Mouse (Mus musculus) hindbrain, embryonic 10.5 days (tissue): Measurements from ENCODE around the gene Asgr1. TPM values are rescaled to one million over a fixed set of nuclear protein-coding genes. Genes with fewer than 3 reads are reported as not detected.
"Not testable (repeated sequence)": the region's sequence is repeated elsewhere in the genome, so short reads cannot be mapped to it uniquely, and the experiment has no call there.

ENCODE experiments used
- DNase-seq: peaks from one replicate; pipeline ENCODE4 v3.0.0-alpha.2; 2017; ENCODE audit warnings: low spot score
- H3K27ac ChIP-seq: fragments of 300-500 bp; sonication (generic); 2 replicates; pipeline ENCODE4 v1.5.1; 2016; ENCODE audit warnings: mild to moderate bottlenecking, moderate library complexity
- H3K27me3 ChIP-seq: fragments of 300-500 bp; sonication (generic); 2 replicates; pipeline ENCODE4 v1.6.1; 2016; ENCODE audit warnings: mild to moderate bottlenecking; ENCODE audit not compliant: poor library complexity, insufficient read depth, severe bottlenecking
- H3K36me3 ChIP-seq: fragments of 300-500 bp; sonication (generic); 2 replicates; pipeline ENCODE4 v1.6.1; 2016; ENCODE audit warnings: mild to moderate bottlenecking, moderate library complexity
- H3K4me1 ChIP-seq: fragments of 300-500 bp; sonication (generic); replicated peaks from 2 replicates; pipeline ENCODE4 v1.6.1; 2016; ENCODE audit warnings: mild to moderate bottlenecking
- H3K4me3 ChIP-seq: fragments of 300-500 bp; sonication (generic); 2 replicates; pipeline ENCODE4 v1.5.1; 2016; ENCODE audit warnings: mild to moderate bottlenecking, moderate library complexity
- H3K9me3 ChIP-seq: fragments of 300-500 bp; sonication (generic); 2 replicates; pipeline ENCODE4 v1.6.1; 2016; ENCODE audit warnings: mild to moderate bottlenecking, moderate library complexity
- WGBS: fragments of 180-500 bp; shearing (Covaris S2); methylation state at CpG from one replicate; pipeline ENCODE4 v1.1.7; 2016; 5-methylcytosine and 5-hydroxymethylcytosine counted together
- polyA plus RNA-seq: library from polyadenylated mRNA; unstranded; fragments of >200 nt; fragmentation: Nextera tagmentation; extraction: Ambion mirVana; gene quantifications from 2 replicates; pipeline ENCODE4 v1.2.1, GENCODE M21; 2016

Asgr1 gene
- polyA plus RNA-seq, 1 experiment from 2014 or later: 0.68 TPM

DNA sequence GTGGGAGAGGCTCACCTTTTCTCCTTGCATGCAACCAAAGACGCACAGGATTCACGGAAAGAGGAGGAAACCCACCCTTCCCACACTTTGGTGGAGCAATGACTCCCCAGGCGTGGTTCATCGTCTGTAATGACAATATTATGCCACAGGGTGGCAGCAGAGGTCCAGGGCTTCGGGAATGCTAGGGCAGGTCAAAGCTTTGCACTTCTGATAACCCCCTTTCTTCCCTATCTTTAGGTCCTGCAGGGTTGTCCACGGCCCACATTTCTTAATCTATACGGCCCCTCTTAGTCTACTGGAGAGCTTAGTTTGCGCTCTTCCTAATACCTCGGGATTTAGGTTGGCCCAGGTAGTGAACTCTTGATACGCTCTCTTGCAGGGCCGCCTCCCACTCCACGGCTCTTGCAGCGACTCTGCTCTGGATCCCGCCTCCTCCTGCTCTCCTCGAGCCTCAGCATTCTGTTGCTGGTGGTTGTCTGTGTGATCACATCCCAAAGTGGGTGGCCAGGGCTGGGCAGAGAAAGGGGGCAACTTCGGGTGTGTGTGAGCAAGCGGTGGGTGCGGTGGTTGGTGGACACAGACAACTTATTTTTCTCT lies 1.8 kb downstream of the Asgr1 start:
- H3K36me3 ChIP-seq: no peaks in the 10 kb centered on the region
- WGBS: 24% methylated on average over 18 of the region's 18 CpGs
- H3K27ac ChIP-seq: peak overlapping the region; percentile 50; the same call in 1 of the 2 replicates
- peak overlapping the region; percentile 23; the same call in 1 of the 2 replicates for H3K4me3 ChIP-seq
- no peaks in the 10 kb centered on the region for H3K9me3 ChIP-seq
- peaks cover 22% of the 10 kb centered on the region for H3K4me1 ChIP-seq
- DNase-seq: peak; percentile 82
- H3K27me3 ChIP-seq: peaks cover 7% of the 10 kb centered on the region

DNA sequence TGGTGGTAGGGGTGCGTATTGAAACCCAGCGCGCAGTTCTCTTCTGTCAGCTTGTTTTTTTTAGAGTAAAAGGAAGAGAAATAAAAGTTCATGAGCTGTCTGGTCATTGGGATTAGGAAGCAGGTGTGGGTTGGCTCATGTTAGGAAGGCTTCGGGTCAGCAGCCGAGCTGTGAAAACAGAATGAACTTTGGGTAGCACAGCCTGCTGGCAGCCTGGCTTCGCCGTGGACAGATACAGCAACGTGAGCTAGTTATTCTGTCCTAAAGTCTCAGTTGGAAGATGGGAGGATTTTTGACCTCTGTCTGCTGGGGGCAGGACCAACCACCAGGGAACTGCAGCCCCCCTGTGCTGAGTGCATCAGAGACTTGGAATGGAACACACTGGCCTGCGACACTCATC lies 3.9 kb downstream of the Asgr1 start:
- peaks cover 7% of the 10 kb centered on the region for H3K27me3 ChIP-seq
- 82% methylated on average over 9 of the region's 9 CpGs for WGBS
- H3K27ac ChIP-seq: no peak overlapping the region
- H3K36me3 ChIP-seq: no peaks in the 10 kb centered on the region
- peaks cover 22% of the 10 kb centered on the region for H3K4me1 ChIP-seq
- no peaks in the 10 kb centered on the region for H3K9me3 ChIP-seq
- no peak for DNase-seq
- no peak overlapping the region for H3K4me3 ChIP-seq

DNA sequence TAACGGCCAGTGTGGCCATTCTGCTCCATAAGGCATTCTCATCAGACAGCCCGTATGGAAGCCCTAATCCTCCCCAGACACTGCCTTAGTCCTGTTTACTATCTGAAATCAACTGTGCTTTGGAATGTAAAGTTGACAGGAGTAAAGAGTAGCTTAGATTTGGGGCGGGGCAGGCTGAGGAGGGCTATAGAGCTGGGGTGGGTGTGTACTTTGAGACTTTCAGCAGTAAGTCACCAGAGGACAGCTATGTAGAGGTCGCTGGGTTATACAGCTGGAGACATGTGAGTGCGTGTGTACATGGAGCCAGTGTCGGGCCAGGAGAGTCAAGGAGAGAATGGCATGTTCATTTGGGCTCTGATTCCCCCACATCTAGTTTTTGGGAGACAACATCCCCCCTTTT lies 6.0 kb downstream of the Asgr1 start:
- H3K36me3 ChIP-seq: no peaks in the 10 kb centered on the region
- H3K27ac ChIP-seq: no peak overlapping the region
- peaks cover 22% of the 10 kb centered on the region for H3K4me1 ChIP-seq
- 73% methylated on average over 6 of the region's 6 CpGs for WGBS
- peaks cover 4% of the 10 kb centered on the region for H3K27me3 ChIP-seq
- H3K4me3 ChIP-seq: no peak overlapping the region
- peaks cover 4% of the 10 kb centered on the region; the same call in 1 of the 2 replicates for H3K9me3 ChIP-seq
- DNase-seq: no peak

DNA sequence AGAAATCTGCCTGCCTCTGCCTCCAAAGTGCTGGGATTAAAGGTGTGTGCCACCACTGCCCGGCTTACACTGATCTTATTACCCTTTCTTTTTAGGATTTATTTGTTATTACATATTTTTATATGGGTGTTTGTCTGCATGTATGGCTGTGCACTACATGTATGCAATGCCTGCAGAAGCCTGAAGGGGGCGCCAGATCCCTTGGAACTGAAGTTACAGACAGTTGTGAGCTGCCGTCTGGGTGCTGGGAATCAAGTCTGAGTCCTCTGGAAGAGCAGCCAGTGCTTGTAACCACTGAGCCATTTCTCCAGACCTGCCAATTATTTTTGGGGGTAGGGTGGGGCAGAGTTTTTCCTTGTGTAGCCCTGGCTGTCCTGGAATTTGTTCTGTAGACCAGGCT lies 9.2 kb downstream of the Asgr1 start:
- WGBS: 66% methylated on average over 3 of the region's 3 CpGs
- Histone ChIP-seq H3K27ac (no peak overlapping the region), H3K4me1 (peaks cover 6% of the 10 kb centered on the region; the same call in 1 of the 2 replicates), H3K36me3 (no peaks in the 10 kb centered on the region), H3K9me3 (peaks cover 4% of the 10 kb centered on the region; the same call in 1 of the 2 replicates), H3K4me3 (no peak overlapping the region), H3K27me3 (no peaks in the 10 kb centered on the region)
- DNase-seq: no peak

DNA sequence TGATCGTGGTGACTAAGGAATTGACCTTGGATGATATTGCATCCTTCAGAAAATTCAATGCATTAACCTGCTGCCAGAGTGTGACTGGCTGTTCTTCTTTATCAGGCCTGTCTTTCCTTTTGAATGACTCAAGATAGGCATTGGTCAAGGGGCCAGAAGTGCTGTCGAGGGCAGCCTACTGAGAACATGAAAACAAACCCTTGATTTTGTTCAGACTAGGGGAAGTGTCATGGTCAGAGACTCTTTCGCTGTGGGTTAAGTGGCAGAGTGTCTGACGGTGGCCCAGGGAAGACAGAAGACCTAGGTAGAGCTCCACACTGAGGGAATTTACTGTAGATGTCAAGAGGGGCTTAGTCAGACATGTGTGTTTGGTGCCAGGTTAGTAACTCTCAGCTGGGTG lies 12.8 kb downstream of the Asgr1 start:
- Histone ChIP-seq H3K27ac (no peak overlapping the region; the same call in 1 of the 2 replicates), H3K4me3 (no peak overlapping the region), H3K27me3 (no peaks in the 10 kb centered on the region), H3K36me3 (no peaks in the 10 kb centered on the region), H3K4me1 (peaks cover 10% of the 10 kb centered on the region; the same call in 1 of the 2 replicates), H3K9me3 (peaks cover 4% of the 10 kb centered on the region; the same call in 1 of the 2 replicates)
- no peak for DNase-seq
- 84% methylated on average over 4 of the region's 4 CpGs for WGBS

DNA sequence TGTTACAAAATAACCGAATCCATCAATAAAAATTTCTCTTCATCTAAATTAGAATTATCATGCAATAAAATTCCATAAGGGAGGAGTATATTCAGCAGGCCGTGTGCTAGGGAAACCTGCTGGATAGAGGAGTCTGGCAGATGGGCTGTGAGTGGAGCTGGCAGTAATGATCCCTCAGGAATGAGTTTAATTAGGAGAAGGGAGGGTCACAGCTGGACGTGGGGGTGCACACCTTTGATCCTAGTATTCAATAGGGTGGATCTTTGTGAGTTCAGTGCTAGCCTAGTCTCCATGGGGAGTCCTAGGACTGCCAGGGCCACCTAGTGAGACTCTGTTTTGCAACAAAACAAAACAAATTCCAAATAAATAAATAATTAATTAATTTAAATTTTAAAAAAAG lies 14.4 kb downstream of the Asgr1 start:
- 36% methylated on average over 3 of the region's 3 CpGs for WGBS
- DNase-seq: no peak

DNA sequence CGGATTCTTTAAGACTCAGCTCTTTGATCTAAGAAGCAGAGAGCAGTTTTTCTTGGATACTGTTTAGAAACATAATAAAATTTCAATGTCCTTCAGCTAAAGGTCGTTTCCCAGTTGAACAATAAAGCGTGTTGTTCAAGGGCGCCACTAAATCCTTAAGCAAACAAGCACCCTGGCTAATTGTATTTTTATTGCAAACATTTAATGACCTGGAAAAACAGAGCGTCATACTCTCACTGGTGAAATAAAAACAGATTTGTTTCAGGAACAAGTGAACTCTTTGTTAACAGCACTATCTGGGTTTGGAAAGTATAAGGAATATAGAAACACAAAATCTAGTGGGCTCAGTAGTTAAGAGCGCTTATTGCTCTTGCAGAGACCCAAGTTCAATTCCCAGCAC lies 16.2 kb downstream of the Asgr1 start:
- DNase-seq: no peak

More for the DNA sequence above, 14.4 kb downstream of the Asgr1 start:
- Histone ChIP-seq H3K9me3 (no peaks in the 10 kb centered on the region), H3K27ac (no peak overlapping the region), H3K4me1 (peaks cover 10% of the 10 kb centered on the region; the same call in 1 of the 2 replicates), H3K4me3 (no peak overlapping the region), H3K27me3 (no peaks in the 10 kb centered on the region), H3K36me3 (no peaks in the 10 kb centered on the region)

DNA sequence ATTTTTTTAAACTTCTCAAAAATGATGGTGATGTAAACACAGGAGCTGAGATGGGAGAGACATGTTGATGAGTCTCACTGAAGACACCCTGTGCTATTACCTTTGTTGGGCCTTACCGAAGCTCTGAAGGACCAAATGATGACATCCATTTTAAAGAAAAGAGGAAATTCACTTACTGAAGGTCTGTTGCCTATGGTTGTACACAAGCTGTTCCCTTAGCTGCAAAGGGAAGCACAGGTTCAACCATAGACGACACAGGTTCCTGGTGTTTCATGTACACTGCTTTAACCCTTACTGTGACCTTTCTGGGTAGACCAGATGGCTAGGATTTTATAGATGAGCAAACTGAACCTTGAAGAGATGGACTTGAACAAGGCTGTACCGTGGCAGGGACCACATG lies 16.7 kb downstream of the Asgr1 start:
- not testable (repeated sequence) for H3K27me3 ChIP-seq, H3K4me3 ChIP-seq, H3K27ac ChIP-seq, H3K36me3 ChIP-seq, H3K9me3 ChIP-seq, DNase-seq
- WGBS: 87% methylated on average over 3 of the region's 3 CpGs
- H3K4me1 ChIP-seq: peaks cover 21% of the 10 kb centered on the region; the same call in 1 of the 2 replicates

More for the DNA sequence above, 16.2 kb downstream of the Asgr1 start:
- Histone ChIP-seq H3K27ac (no peak overlapping the region), H3K4me3 (no peak overlapping the region), H3K4me1 (peaks cover 21% of the 10 kb centered on the region; the same call in 1 of the 2 replicates), H3K9me3 (no peaks in the 10 kb centered on the region), H3K36me3 (no peaks in the 10 kb centered on the region), H3K27me3 (no peaks in the 10 kb centered on the region)
- WGBS: 76% methylated on average over 6 of the region's 6 CpGs

DNA sequence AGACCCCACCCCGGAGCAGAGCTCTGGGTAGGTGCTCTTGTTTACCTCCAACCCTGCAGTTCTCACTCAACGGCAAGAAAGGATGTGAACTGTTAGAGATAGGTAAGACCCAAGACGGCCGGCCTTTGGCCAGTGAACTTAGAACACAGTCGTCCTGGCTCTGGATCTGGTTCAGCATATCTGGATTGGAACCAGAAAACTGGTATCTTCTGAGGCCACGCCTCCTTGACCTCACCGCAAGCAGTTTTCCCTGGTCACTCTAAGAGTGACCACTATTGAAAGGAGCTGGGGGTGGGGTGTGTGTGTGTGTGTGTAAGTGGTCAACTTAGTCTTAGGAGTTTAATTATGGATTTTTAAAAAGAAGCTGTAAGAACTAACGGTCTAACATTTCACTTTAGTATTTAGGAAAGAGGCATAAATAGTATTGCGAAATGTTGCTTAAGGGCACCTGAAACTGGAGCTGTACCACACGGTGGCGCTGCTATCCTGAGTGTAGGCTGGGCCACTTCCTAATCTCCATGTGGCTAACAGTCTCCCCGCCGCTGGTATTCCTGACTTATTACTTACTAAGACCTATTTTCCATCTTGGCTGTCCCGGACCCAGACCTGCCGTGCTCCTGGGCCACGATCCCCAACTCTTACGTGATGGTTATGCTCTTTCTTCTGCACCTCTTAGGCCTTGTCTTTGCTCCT lies 20.6 kb downstream of the Asgr1 start:
- Histone ChIP-seq H3K36me3 (no peaks in the 10 kb centered on the region), H3K4me1 (0 out of 2 replicates have a peak, but pooled peaks cover 11% of the 10 kb centered on the region), H3K27me3 (no peaks in the 10 kb centered on the region), H3K4me3 (peak overlapping the region; percentile 28), H3K27ac (0 out of 2 replicates have a peak overlapping the region, but pooled peaks have one; percentile 53), H3K9me3 (no peaks in the 10 kb centered on the region)
- 37% methylated on average over 17 of the region's 17 CpGs for WGBS
- DNase-seq: peak; percentile 75

DNA sequence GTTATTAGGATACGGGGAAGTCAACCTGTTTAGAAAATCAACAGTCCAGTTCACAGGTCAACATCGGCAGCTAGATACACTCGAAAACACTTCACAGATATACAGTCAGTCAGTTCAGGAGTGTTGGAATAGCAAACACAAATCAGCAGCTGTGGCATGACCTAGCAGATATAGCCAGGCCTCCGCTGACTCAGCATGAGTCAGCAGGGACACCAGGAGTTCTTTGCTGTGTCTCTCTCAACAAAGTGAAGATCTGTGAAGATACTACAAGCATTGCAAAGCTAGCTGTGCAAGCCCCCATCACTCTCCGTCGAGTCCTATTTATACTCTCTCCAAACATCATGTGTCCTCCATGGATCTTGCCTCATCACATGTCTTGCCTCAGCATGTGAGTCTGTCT lies 21.7 kb downstream of the Asgr1 start:
- Histone ChIP-seq H3K36me3 (no peaks in the 10 kb centered on the region), H3K27me3 (no peaks in the 10 kb centered on the region), H3K27ac (no peak overlapping the region), H3K4me3 (no peak overlapping the region), H3K9me3 (no peaks in the 10 kb centered on the region), H3K4me1 (0 out of 2 replicates have a peak, but pooled peaks cover 11% of the 10 kb centered on the region)
- 92% methylated on average over 6 of the region's 6 CpGs for WGBS
- DNase-seq: no peak

DNA sequence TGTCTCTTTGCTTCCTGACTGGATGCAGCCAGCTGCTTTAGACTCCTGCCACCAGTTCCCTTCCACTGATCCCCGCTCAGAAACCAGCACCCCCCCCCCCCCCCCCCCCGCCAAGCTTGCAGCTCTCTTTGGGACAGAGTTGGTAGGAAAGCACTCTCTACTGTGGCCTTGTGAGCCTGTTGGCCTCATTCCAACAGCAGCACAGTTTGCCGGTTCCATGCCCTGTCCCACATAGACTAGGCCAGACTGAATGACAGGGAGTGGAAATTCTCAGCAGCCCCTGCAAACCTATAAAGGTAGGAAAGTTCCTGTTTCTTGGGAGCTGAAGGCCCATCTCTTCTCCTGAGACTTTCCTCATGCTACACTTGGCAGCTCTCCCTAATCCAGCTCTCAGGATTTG lies 23.6 kb downstream of the Asgr1 start:
- WGBS: 77% methylated on average over 3 of the region's 3 CpGs
- Histone ChIP-seq H3K4me1 (0 out of 2 replicates have a peak, but pooled peaks cover 11% of the 10 kb centered on the region), H3K36me3 (no peaks in the 10 kb centered on the region), H3K4me3 (no peak overlapping the region), H3K27ac (no peak overlapping the region), H3K27me3 (no peaks in the 10 kb centered on the region), H3K9me3 (no peaks in the 10 kb centered on the region)
- DNase-seq: no peak

DNA sequence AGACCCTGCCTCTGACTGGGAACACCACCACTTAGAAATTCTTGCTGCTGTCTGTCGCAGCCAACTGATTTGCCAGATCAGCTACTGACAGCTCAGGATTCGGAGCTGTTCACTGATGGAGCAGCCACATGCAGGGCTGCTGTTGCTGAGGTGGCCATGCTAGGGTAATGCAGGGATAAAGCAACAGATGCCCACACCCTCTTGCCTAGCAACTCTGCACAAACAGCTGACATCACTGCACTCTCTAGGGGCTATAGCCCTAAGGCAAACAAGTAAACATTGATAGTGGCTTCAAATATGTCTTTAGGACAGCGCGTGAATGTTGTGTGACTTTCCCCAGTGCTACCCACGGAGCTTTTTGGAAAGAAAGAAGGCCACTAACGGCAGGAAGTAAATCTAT lies 25.3 kb downstream of the Asgr1 start:
- H3K4me1 ChIP-seq: 0 out of 2 replicates have a peak, but pooled peaks cover 7% of the 10 kb centered on the region
- WGBS: 70% methylated on average over 6 of the region's 6 CpGs
- no peaks in the 10 kb centered on the region for H3K27me3 ChIP-seq
- H3K36me3 ChIP-seq: no peaks in the 10 kb centered on the region
- no peak overlapping the region for H3K27ac ChIP-seq
- H3K4me3 ChIP-seq: no peak overlapping the region
- no peak for DNase-seq
- H3K9me3 ChIP-seq: no peaks in the 10 kb centered on the region

DNA sequence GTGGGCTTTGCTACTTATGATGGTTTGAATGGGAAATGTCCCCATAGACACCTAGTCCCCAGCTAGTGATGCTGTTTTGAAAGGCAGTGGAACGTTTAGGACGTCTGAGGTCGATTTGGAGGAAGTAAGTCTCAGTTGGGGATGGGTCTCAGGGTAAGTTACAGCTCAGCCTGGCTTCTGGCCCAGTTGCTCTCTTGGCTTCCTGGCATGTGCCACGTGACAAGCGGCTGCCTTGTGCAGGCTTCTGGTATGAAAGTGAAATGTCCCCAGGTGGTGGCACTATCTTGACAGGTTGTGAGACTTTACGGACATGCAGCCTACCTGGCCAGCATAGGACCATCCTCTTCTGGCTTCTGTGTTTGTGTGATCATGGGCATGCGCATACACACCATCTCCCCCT lies 26.0 kb downstream of the Asgr1 start:
- H3K9me3 ChIP-seq: no peaks in the 10 kb centered on the region
- no peak overlapping the region for H3K4me3 ChIP-seq
- no peak overlapping the region for H3K27ac ChIP-seq
- H3K4me1 ChIP-seq: 0 out of 2 replicates have a peak, but pooled peaks cover 3% of the 10 kb centered on the region
- H3K36me3 ChIP-seq: no peaks in the 10 kb centered on the region
- WGBS: 83% methylated on average over 7 of the region's 7 CpGs
- H3K27me3 ChIP-seq: no peaks in the 10 kb centered on the region
- no peak for DNase-seq
